Mouse (Mus musculus): ENCODE data around the gene Adcy5.

Adcy5 gene

DNA sequence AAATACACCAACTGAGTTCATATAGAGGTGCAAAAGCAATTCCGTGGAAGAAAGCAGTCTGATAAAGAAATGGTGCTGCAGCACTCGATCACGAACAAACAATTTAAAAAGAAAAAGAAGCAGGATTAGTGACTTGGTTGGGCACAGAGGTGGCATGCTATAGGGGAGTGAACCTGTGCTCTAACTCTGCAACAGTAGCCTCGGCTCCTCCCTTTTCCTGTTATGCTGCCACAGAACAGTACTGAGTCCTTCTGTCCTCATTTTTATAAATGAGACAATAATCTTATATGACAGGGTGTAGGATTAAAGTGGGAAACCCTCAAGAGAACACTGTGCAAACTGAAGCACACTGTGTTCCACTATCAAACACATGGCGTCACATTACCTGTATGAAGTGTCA, 162.8 kb downstream of the Adcy5 start:
- in situ Hi-C loops (cut with MboI) = no loop called here

DNA sequence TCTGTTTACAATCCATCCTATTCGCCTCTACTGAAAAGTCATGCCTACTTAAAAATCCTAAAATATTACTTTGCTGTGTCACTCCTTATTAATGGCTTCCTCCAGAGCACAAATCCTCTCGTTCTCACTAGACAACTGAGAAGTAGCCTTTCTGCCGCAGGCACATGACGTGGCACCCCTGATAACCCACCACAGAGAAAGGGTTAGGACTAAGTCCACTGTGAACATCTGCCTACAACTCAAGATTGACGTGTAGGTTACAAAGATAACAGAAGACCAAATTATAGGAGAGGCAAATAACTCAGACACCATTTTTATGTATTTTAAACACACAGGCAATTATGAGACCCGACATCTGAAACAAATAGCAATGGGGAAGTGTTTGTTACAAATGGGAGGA, 163.7 kb downstream of the Adcy5 start:
- in situ Hi-C loops (cut with MboI) = no loop called here

DNA sequence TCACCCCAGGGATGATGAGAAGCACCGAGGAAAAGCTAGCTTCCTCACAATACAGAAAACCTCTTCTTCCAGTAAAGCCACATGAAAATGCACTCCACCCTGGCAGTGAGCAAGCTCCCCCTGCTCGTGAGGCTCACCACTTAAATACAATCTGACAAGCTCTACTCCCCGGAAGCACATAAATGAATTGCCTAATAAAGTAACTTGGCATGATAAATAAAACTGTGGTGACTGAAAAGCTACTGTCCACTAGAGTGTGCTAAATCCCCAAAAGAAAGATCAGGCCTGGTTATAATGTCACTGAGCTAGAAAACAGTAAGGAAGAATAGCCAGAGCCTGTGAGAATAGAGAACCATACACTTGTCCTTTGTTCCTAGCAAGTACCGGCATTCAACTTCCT, 164.7 kb downstream of the Adcy5 start:
- in situ Hi-C loops (cut with MboI) = no loop called here

DNA sequence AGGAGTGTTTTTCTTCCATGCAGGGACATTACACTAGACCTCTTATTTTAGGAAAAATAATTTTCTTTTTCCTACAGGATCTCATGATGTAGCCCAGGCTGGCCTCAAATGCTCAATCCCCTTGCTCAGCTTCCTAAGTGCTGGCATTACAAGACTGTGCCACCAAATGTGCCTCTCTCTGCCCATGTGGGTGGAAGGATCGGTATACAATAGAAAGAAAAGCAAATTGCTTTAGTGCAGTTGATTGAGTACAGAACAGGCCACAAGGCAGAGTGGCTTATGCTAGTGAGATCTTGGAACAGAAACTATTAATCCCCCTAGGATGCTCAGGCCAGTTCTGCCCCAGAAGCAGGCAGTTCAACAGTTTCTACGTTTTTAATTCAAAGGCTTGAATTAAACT, 165.1 kb downstream of the Adcy5 start:
- in situ Hi-C loops (cut with MboI) = no loop called here

DNA sequence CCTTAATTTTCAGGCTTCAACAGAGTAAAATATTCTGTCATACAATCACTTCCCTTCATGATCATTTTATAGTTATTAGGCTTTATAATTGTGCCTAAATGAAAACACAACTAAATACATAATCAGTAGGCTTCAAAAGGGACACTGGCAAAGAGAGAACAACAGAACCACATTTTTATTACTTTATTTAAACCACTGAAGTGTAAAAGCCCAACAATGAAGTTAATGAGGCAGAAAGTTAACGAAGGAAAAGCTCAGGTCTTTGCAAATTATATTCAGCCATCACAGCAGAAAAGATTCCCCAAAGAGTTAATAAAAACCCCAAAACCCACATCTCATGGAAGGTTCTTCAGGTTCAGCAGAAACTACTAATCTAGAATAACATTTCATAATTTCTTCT, 175.8 kb downstream of the Adcy5 start:
- in situ Hi-C loops (cut with MboI) = no loop called here
